Mouse (Mus musculus): ENCODE data around the gene Trpc2. TPM values are rescaled to one million over a fixed set of nuclear protein-coding genes. Genes with fewer than 3 reads are reported as not detected.

The Trpc2 gene
- total and polyA plus RNA-seq, 3 experiments, result 0.45 TPM; not detected in 2

DNA sequence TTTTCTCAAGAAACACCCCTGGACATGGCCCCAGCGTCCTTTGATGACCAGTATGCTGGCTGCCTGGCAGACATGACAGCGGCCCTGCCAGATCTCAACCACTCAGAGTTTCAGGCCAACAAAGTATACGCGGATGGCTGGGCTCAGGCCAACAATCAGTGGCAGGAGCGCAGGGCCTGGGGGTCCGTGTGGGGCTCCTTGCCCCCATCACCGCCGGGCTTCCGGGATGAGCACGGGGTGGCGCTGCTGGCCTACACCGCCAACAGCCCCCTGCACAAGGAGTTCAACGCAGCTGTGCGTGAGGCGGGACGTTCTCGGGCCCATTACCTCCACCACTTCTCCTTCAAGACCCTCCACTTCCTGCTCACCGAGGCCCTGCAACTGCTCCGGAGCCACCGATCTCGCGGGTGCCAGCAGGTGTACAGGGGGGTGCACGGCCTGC lies 23.8 kb downstream of the Trpc2 start:
- ATAC-seq (ENCODE audit: extremely low read depth, insufficient number of reproducible peaks, low FRiP score, poor library complexity, severe bottlenecking) (no peak), DNase-seq (ENCODE audit: low spot score) (no peak)
- Histone ChIP-seq H3K4me3 (ENCODE audit: low read depth, low read length) (no peak overlapping the region), H3K36me3 (replicated peaks) (no peaks in the 10 kb centered on the region), H3K4me1 (ENCODE audit: insufficient read depth, low read depth, low read length) (peaks cover 15% of the 10 kb centered on the region), H3K27me3 (ENCODE audit: insufficient read depth, low read length) (peaks cover 69% of the 10 kb centered on the region), H3K9me3 (replicated peaks) (no peaks in the 10 kb centered on the region)
- TF ChIP-seq TAL1 (conservative IDR thresholded peaks at IDR 0.05; ENCODE audit: low read depth, low read length), result no peak
- TF ChIP-seq CTCF (IDR thresholded peaks at IDR 0.05; ENCODE audit: low read depth, low read length), result no peak

DNA sequence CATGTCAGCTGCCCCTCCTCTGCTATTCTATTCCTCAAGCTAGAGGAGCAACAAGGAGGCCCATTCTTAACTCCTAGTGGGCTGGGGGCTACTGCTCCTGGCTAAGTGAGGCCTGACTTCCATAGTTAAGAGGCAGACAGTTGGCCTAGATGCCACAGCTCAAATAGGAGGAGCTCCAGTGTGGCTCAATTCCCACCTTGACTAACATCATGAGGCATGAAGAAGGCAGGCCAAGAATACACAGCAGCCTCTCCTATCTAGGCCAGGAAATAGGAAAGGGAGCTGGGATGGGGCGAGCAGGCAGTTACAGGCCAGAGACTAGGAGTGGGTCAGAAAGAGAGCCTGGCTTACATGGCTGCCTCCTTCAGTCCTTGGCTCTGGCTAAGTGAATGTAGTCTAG lies 25.3 kb downstream of the Trpc2 start:
- H3K27me3 ChIP-seq (ENCODE audit: insufficient read depth, low read length), result peaks cover 72% of the 10 kb centered on the region
- DNase-seq (ENCODE audit: low spot score) (no peak), ATAC-seq (ENCODE audit: extremely low read depth, insufficient number of reproducible peaks, low FRiP score, poor library complexity, severe bottlenecking) (no peak)
- H3K4me3 ChIP-seq (ENCODE audit: low read depth, low read length), result no peak overlapping the region
- H3K9me3 ChIP-seq (replicated peaks), result no peaks in the 10 kb centered on the region
- H3K4me1 ChIP-seq (ENCODE audit: insufficient read depth, low read depth, low read length), result peaks cover 9% of the 10 kb centered on the region
- H3K36me3 ChIP-seq (replicated peaks), result no peaks in the 10 kb centered on the region
- TF ChIP-seq TAL1 (conservative IDR thresholded peaks at IDR 0.05; ENCODE audit: low read depth, low read length) (no peak), GATA1 (IDR thresholded peaks at IDR 0.05; ENCODE audit: borderline replicate concordance, low read length) (no peak), CTCF (IDR thresholded peaks at IDR 0.05; ENCODE audit: low read depth, low read length) (no peak), POLR2AphosphoS5 (IDR thresholded peaks at IDR 0.05; ENCODE audit: insufficient replicate concordance, low read depth, low read length) (no peak), GATA2 (IDR thresholded peaks at IDR 0.05; ENCODE audit: borderline replicate concordance, low read depth, low read length) (no peak)

DNA sequence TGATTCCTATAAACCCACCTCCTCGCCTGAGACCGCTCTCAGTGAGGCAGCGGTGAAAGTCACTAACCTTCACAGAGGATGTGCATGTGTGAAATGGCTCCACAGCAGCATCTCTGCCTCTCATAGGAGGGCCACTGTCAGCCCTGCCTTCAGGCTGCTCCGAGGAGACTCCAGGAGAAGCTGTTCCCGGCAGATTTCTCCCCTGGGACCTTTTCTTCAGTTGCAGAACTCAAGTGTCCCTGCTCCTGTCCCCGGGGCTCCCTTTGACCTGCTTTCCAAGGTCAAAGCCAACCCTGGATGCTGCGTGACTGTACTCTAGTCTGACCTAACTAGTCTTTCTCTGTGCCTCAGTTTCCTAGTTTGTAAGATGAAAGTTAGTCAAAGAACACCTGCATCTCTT lies 26.3 kb downstream of the Trpc2 start, which contains the start of gene Art5:
Art5 (minus strand) TSS at position 319 of the 400 bp plus-strand sequence.
- no peak for ATAC-seq (ENCODE audit: extremely low read depth, insufficient number of reproducible peaks, low FRiP score, poor library complexity, severe bottlenecking)
- Histone ChIP-seq H3K4me3 (ENCODE audit: low read depth, low read length) (no peak within 1 kb of the TSS), H3K27me3 (ENCODE audit: insufficient read depth, low read length) (peaks cover 78% of the 10 kb centered on the region), H3K9me3 (replicated peaks) (no peaks in the 10 kb centered on the region), H3K36me3 (replicated peaks) (no peaks in the 10 kb centered on the region), H3K4me1 (ENCODE audit: insufficient read depth, low read depth, low read length) (peaks cover 13% of the 10 kb centered on the region)
- TF ChIP-seq TAL1 (conservative IDR thresholded peaks at IDR 0.05; ENCODE audit: low read depth, low read length), result no peak
- TF ChIP-seq CTCF (IDR thresholded peaks at IDR 0.05; ENCODE audit: low read depth, low read length), result no peak
- TF ChIP-seq POLR2AphosphoS5 (IDR thresholded peaks at IDR 0.05; ENCODE audit: insufficient replicate concordance, low read depth, low read length), result no peak
- no peak for TF ChIP-seq GATA2 (IDR thresholded peaks at IDR 0.05; ENCODE audit: borderline replicate concordance, low read depth, low read length)
- no peak for TF ChIP-seq GATA1 (IDR thresholded peaks at IDR 0.05; ENCODE audit: borderline replicate concordance, low read length)
- no peak for DNase-seq (ENCODE audit: low spot score)

DNA sequence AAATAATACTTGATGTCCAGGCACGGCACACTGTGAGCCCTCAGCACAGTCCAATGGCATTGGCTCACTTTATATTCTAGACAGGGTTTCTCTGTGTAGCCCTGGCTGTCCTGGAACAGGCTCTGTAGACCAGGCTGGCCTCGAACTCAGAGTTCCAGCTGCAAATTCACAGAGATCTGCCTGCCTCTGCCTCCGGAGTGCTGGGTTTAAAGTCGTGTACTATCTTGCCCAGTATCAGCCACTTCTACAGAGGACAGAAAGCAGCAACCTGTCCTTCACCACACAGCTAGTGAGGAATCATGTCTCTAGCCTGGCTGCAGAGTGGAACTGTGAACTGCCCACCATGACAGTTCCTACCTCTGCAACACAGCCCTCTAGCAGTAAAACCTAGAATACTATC lies 26.8 kb downstream of the Trpc2 start:
- no peak for TF ChIP-seq TAL1 (conservative IDR thresholded peaks at IDR 0.05; ENCODE audit: low read depth, low read length)
- no peak for TF ChIP-seq GATA2 (IDR thresholded peaks at IDR 0.05; ENCODE audit: borderline replicate concordance, low read depth, low read length)
- TF ChIP-seq POLR2AphosphoS5 (IDR thresholded peaks at IDR 0.05; ENCODE audit: insufficient replicate concordance, low read depth, low read length), result no peak
- no peak for TF ChIP-seq GATA1 (IDR thresholded peaks at IDR 0.05; ENCODE audit: borderline replicate concordance, low read length)
- no peak for TF ChIP-seq CTCF (IDR thresholded peaks at IDR 0.05; ENCODE audit: low read depth, low read length)

DNA sequence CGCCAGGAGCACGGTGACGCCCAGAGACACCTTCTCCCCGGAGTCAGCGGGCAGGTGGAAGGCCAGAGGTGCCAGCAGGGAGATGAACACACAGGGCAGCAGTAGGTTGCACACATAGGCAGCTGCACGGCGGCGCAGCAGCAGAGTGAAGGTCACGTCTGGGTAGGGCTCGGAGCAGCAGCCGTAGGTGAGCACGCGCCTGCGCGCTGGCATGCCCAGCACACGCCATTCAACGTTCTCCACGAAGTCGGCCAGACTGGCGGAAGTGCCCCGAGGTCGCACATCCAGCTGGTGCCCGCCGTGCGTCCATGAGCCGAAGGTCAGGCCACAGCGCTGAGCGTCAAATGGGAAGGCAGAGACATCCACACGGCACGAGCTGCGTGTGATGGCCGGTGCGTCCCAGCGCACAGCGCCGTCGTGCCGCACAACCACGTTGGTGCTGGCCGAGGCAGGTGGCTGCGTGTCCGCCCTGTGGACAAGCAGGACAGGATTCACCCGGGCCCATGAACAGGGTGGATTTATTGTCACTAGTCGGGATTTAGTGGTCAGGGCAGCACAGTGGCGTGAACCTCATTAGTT lies 30.3 kb downstream of the Trpc2 start:
- H3K4me3 ChIP-seq (ENCODE audit: low read depth, low read length), result peak overlapping the region; percentile 3; the same call in 1 of the 2 replicates
- TF ChIP-seq GATA2 (IDR thresholded peaks at IDR 0.05; ENCODE audit: borderline replicate concordance, low read depth, low read length) (no peak), CTCF (IDR thresholded peaks at IDR 0.05; ENCODE audit: low read depth, low read length) (no peak), POLR2AphosphoS5 (IDR thresholded peaks at IDR 0.05; ENCODE audit: insufficient replicate concordance, low read depth, low read length) (no peak)

More for the DNA sequence above, 26.8 kb downstream of the Trpc2 start:
- H3K36me3 ChIP-seq (replicated peaks), result no peaks in the 10 kb centered on the region
- ATAC-seq (ENCODE audit: extremely low read depth, insufficient number of reproducible peaks, low FRiP score, poor library complexity, severe bottlenecking) (no peak), DNase-seq (ENCODE audit: low spot score) (no peak)
- no peaks in the 10 kb centered on the region for H3K9me3 ChIP-seq (replicated peaks)
- H3K4me3 ChIP-seq (ENCODE audit: low read depth, low read length), result no peak overlapping the region
- peaks cover 75% of the 10 kb centered on the region for H3K27me3 ChIP-seq (ENCODE audit: insufficient read depth, low read length)
- H3K4me1 ChIP-seq (ENCODE audit: insufficient read depth, low read depth, low read length), result peaks cover 14% of the 10 kb centered on the region

DNA sequence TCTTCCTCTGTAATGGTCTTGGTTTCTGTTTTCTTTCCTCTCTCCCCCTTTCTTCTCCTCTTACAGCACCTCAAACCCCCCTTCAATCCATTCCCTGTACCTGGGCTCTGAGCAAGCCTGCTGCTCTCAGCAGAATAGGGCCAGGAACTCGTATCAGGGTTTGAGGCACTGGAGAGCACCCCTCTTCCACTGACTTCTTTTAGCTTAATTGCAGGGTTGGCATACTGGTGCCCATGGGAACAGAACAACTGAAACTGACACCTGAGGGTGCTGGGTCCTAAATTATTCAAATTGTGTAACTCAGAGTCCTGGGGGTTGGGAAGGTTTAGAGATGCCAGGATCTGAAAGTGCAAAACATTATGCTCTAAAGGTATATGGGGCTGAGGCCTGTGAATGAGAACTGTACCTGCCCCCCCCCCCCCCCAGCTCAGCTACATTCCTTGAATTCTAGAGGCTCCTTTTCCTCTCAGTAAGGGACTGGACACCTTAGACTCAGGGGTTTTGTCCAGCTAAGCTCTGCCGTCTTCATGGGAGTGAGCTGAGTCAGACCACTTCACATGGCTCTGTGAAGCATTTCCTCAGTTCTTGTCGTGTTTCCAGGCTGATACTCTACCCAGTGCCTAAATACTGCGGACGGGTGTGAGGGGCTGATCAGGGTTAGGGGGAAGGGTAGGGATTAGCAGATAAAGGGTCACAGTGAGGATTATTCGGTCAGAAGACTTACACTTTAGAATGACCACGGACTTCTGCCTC lies 33.8 kb downstream of the Trpc2 start, which contains the start of gene Chrna10:
Chrna10 (minus strand) TSS at position 250 of the 753 bp plus-strand sequence.
- no peaks in the 10 kb centered on the region for H3K9me3 ChIP-seq (replicated peaks)
- peaks cover 14% of the 10 kb centered on the region for H3K4me1 ChIP-seq (ENCODE audit: insufficient read depth, low read depth, low read length)
- DNase-seq (ENCODE audit: low spot score) (no peak), ATAC-seq (ENCODE audit: extremely low read depth, insufficient number of reproducible peaks, low FRiP score, poor library complexity, severe bottlenecking) (no peak)
- H3K27me3 ChIP-seq (ENCODE audit: insufficient read depth, low read length), result peaks cover 25% of the 10 kb centered on the region
- H3K36me3 ChIP-seq (replicated peaks), result peaks cover 36% of the 10 kb centered on the region
- TF ChIP-seq TAL1 (conservative IDR thresholded peaks at IDR 0.05; ENCODE audit: low read depth, low read length), result no peak
- no peak for TF ChIP-seq CTCF (IDR thresholded peaks at IDR 0.05; ENCODE audit: low read depth, low read length)
- TF ChIP-seq GATA1 (IDR thresholded peaks at IDR 0.05; ENCODE audit: borderline replicate concordance, low read length), result no peak
- no peak for TF ChIP-seq POLR2AphosphoS5 (IDR thresholded peaks at IDR 0.05; ENCODE audit: insufficient replicate concordance, low read depth, low read length)
- TF ChIP-seq GATA2 (IDR thresholded peaks at IDR 0.05; ENCODE audit: borderline replicate concordance, low read depth, low read length), result no peak
- no peak within 1 kb of the TSS for H3K4me3 ChIP-seq (ENCODE audit: low read depth, low read length)

More for the DNA sequence above, 30.3 kb downstream of the Trpc2 start:
- Histone ChIP-seq H3K9me3 (replicated peaks) (no peaks in the 10 kb centered on the region), H3K4me1 (ENCODE audit: insufficient read depth, low read depth, low read length) (peaks cover 14% of the 10 kb centered on the region), H3K27me3 (ENCODE audit: insufficient read depth, low read length) (peaks cover 55% of the 10 kb centered on the region), H3K36me3 (replicated peaks) (peaks cover 3% of the 10 kb centered on the region)
- no peak for DNase-seq (ENCODE audit: low spot score)
- ATAC-seq (ENCODE audit: extremely low read depth, insufficient number of reproducible peaks, low FRiP score, poor library complexity, severe bottlenecking), result no peak

Measured in G1E (cell line).